Mouse (Mus musculus) kidney, adult 11 months (tissue): ENCODE data around the gene Adh6a.
"Not testable (repeated sequence)": the region's sequence is repeated elsewhere in the genome, so short reads cannot be mapped to it uniquely, and the experiment has no call there.

Source experiments
- DNase-seq: peaks from one replicate; pipeline ENCODE4 v3.0.0; 2022

The Adh6a gene

DNA sequence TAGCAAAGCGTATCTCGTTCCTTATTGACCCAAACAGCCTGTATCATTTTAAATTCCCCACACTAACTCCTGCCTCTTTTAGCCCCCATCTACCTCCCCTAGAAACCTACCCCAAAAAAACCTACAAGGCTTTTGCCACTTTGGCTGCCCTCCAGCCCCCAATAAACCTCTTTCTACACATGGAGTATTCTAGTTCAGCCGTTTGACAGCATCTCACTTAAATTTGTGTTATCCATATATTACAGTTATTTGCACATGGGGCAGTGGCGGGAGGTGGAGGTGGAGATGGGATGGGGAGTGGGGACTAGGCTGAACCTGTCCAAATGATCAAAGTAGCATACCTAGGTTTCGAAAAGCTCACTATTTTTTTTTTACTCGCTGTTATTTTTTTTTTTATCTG lies 12.4 kb downstream of the Adh6a start:
- no peak for DNase-seq

DNA sequence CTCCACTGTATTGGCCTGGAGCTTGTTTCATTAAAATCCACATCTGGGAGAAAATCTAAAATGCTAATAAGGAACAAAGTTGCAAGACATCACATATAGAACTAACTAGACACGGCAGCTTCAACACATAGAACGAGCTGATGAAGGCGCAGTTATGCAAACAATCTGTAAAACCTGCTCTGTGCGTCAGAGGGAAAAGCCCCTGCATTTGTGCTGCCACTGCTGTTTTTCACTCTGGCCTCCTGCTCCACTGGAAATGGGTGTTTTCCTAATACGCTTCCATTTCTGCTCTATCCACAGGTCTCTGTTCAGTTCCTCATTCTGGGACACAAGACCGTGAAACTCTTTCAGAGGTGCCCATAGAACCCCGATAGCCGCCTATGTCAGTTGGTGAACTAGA lies 20.8 kb downstream of the Adh6a start:
- DNase-seq, result no peak

DNA sequence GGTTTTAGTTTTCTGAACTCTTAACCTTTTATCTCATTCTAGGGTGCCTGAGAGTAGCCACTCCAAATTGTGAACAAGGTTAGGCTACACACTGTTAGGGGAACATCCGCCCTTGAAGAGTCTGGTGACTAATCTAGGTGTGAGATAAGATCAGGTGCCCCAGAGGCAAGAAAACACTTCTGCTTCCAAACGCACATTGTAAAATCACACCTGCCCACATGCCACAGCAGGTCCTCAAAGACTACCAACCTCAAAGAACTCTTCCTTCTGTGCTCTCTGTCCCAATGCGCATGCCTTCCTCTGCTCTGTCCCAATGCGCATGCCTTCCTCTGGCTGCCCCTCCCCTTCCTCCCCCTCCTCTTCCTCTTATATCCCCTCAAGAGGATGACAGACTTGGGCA lies 21.2 kb downstream of the Adh6a start:
- DNase-seq, result no peak

DNA sequence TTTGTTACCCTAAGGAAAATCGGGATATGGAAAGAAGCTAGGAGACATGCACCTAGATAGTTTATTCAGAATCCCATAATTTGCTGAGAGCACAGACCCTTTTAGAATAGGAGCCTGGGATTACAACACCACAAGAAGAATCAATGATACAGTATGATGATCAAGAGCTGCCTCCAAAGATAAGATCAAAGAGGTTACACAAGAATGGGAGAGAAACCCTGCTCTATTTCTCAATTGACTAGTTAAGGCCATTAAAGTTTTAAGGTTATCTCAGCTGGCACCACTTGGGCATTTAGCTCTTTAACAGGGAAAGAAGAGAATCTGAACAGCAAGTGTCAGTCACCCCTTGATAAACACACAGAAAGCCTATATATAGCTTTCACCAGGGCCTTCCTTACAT lies 22.5 kb downstream of the Adh6a start:
- no peak for DNase-seq

DNA sequence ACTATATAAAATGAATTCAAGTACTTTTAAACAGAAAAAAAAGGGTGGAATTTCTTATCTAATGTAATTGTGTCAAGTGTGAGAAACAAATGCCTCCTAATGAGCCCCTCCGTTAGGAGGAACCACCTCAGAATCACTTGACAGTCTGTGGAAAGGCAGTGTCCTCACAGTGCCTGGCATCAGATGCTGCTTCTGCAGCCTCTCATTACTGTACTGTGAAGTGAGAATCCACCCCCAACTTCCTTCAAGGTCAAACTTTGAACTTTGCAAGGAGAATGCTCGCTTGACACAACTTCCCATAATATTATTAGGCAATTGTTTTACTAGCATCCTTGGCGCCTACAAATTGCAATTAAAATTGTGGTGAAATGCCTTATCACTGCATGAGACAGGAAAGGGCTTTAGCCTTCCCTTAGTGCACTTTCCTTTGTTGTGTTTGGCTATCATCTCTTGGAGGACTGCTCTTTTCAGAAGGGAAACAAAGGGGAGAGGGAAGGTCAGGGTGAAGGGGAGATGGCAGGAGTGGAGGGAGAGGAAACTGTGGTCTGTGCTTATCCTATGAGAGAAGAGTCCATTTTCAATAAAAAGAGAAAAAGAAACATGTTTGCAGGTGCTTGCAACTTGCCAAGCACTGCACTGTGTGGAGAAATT lies 23.1 kb downstream of the Adh6a start:
- DNase-seq, result no peak

DNA sequence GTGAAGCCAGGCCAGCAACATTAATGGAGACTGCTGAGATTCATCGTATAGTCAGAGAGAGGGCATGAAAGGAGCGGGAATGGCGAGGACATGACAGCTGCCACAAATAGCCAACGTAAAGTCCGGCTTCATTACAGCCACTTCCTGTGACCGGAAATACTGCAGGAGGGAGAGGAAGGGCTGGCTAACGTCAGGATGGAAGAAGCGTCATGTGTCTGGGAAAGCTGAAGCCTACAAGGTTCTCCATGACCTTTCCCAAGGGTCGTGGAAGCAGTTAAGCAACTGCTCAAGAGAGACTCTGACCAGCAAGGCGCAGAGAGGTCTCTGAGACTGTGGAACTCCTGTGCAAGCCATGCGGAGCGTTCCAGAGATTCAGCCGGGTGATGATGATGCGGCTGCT lies 28.4 kb downstream of the Adh6a start, which contains the start of gene Adh6b:
Gene Adh6b (plus strand): TSS at position 305 of the 400 bp plus-strand sequence.
- DNase-seq, result no peak

DNA sequence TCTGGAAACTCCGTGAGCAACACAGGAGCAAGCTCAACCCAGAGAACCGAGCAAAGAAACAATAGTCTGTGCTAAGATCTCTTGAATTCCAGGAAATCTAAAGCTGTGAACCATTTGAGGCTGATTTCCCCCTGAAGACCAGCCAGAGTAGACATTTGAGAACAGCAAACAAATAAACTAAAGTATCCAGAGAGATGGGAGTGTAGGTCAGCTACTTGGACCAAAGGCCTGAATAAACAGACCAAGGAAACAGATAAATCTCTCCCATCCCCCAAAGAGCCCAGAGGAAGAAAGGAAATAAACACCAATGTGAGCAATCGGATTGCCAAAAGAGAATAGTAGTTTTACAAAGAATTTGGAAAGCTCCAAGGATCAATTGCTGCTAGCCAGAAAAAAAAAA lies 34.0 kb downstream of the Adh6a start:
- no peak for DNase-seq

DNA sequence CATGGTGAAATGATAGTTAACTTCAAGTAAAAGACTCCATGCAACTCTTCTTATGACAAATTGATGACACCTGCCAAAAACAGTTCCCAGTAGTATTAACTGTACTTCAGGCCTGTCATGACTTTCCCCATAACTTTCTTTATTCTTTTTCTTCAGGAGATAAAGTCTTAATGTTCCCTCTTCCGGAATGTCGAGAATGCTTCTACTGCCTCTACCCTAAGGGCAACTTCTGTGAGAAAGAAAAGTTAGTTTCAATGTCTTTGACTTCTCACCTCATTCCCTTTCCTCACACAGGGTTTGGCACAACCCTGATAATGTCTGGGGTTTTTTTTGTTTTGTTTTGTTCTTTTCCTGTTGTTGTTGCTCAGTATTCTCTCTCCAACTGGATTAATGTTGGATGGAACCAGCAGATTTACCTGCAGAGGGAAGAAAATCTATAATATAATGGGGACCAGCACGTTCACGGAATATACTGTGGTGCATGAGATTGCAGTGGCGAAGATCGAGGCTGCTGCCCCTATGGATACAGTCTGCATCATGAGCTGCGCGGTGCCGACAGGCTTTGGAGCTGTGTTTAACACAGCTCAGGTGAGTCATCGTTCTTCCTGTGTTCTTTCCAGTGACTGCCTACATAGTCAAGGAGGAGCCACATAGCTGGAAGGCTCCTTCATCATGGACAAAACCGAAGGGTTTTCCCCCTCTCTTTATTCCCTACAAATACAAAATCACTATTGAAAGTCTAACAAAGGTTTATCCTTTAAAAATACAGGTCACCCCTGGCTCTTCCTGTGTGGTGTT lies 39.1 kb downstream of the Adh6a start:
- DNase-seq, result no peak

DNA sequence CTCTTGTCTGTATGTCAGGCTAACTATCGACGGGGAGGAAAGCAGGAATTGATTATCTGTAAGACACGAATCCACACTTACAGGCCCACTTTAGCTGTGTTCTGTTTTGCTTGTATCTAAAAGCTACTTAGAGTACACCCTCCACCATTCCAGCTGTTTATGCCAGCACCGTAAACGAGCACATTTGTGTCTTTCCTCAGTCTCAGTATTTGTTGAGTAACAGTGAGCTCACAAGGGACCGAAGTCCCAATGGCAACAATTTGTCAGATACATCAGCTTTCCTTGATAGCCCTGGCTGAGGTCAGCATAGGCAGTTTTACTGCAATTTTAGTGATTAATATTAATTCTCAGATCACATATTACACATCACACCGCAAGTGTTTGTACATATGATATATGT lies 45.8 kb downstream of the Adh6a start:
- DNase-seq, result no peak

DNA sequence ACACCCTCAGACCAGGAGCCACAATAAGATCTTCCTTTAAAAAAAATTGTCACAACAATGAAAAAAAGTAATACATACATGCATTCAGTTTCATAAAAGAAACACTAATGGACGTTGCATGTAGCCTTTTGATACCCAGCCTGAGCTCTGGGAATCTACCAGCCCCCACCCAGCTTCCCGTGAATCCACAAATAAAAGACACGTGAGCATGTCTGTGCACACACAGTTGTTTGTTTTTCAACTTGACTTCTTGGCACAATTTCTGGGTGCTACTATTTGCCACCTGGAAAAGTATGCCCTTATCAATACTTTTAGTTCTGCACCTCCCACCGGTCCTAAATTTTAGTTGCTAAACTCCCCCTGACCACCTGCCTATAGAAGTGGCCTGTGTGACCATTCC lies 47.6 kb downstream of the Adh6a start:
- DNase-seq, result no peak

DNA sequence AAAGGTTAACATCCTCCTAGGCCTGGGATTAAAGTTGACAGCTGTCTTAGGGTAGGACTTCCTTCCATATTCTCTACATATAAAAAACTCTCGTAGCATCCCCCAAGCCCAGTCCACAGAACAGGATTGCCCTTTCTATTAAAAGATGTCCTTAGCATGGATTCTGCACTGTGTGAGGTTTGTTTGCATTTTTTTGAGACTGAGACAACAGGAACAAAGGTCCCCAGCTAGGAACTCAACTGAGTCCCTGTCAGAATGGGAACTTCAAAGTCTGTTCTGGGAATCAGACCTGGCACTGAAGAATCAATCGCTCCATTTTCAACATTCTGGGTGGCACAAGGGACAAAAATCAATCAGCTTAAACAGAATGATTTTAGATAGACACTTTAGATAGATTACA lies 49.8 kb downstream of the Adh6a start:
- no peak for DNase-seq

DNA sequence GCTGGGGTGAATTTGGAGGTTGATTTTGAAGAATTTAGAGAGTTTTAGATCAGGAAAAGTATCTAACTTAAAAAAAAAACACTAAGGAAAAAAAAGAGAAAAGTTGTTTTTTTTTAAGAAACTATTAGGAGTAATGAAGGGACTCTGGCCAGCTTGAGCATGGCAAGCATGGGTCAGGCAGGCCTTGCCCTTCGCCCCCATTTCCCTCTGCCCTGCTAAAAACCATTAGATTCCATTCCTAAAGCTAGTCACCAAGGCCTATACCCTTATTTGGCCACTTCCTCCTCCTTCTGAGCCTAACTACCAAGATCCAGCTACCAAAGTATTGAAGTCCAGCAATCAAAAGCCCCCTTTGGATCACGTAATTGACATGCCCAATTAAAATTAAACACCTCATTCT lies 53.1 kb downstream of the Adh6a start:
- DNase-seq, result no peak

DNA sequence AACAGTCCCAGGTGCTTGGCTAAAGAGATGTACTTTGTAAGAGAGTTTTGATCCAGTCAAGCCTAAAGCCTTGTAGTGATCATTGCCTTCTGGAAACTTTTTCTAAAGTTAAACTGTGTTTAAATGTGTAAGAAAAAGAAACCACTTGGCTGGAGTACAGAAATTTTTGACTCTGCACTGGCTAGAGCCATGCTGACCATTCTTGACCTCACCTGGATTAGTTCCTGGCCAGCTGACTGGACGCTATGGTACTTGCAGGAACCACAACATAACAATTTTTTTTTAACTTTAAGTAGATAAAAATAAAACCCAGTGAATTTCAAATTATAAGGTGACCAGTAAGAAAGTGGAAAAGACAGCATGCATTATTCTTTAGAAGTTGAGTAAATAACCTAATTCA lies 56.5 kb downstream of the Adh6a start:
- DNase-seq, result no peak

DNA sequence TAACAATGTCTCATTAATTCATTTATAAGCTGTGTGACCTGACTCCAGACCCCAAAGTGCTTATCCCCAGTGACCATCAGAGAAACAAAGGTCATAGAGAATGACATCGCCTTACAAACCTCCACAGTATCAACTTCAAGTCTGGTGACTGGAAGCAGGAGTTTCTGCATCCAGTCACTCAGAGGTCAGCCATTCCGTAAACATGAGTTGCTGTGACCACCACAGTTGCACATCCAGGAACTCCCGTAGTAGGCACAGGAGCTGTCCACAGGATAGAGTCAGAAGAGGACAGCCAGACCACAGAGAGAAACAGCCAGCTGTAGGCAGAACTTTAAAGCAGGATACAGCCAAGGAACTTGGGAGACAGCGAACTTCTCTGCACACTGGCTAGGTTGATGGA lies 57.2 kb downstream of the Adh6a start:
- DNase-seq, result not testable (repeated sequence)

DNA sequence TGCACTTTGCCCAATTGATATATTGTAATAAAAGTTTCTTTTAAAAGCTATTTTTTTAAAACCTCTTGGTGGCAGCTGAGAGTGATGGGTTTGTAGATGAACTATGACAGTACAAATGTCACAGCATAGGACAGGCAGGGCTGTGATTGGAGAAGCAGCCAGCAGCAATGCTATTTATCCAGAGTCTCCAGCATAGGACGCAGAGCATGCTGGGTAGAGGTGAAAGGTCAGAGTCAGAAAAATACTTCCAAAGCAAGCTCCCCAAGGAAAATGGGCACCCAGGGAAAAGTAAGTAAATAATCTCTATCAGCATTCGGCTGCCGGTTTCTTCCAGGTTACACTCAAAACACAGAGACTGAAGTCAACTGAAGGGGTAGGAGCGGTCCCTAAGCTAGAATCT lies 60.8 kb downstream of the Adh6a start:
- no peak for DNase-seq

DNA sequence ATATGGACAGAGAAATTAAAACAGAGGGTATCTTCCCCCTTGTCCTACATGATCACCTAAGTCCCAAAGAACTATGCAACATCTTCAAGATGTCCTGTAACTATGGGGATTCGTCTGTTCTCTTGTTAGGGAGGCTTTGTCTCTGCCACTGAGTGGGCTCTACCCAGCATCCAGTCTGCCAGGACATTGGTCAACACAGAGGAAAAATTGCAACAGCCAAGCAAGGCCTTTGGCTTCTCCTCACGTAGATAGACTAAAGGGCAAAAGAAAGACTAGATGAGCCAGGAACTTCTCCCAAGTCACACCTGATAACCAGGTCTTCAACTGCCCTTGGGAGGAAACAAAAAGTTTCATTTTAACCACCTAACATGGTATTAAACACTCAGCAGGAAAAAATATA lies 62.1 kb downstream of the Adh6a start:
- no peak for DNase-seq
